Mouse (Mus musculus): ENCODE measurements around the gene Ces1h. TPM values are rescaled to one million over a fixed set of nuclear protein-coding genes. Genes with fewer than 3 reads are reported as not detected.

Ces1h gene
- polyA plus RNA-seq, 1 experiment from 2014 or later: not detected

GRCm38 (mm10) chr8:93339531-93339930 is 40.0 kb downstream of the Ces1h start:
- 93% methylated on average over 2 of the region's 2 CpGs for WGBS
- no peak for ATAC-seq
- H3K4me2 ChIP-seq (ENCODE audit: low read length): no peak overlapping the region
- H3K9ac ChIP-seq (ENCODE audit: low read depth, low read length): no peak overlapping the region
- no peak overlapping the region for H3K27ac ChIP-seq (ENCODE audit: low read length)
- no peaks in the 10 kb centered on the region for H3K36me3 ChIP-seq (ENCODE audit: control insufficient read depth, insufficient read depth, low read length)
- no peaks in the 10 kb centered on the region for H3K9me3 ChIP-seq (replicated peaks; ENCODE audit: control insufficient read depth, low read length, poor library complexity, severe bottlenecking)
- no peaks in the 10 kb centered on the region for H3K27me3 ChIP-seq (ENCODE audit: control insufficient read depth, insufficient read depth, low read depth, low read length)
- H3K4me1 ChIP-seq (ENCODE audit: control insufficient read depth, insufficient read depth, low read length): no peaks in the 10 kb centered on the region
- H3K4me3 ChIP-seq (ENCODE audit: low read depth, low read length): no peak overlapping the region

- no peaks in the 10 kb centered on the region for H3K36me3 ChIP-seq (ENCODE audit: control insufficient read depth, insufficient read depth, low read length)
- 58% methylated on average over 3 of the region's 3 CpGs for WGBS
- no peak within 1 kb of the TSS for H3K4me2 ChIP-seq (ENCODE audit: low read length)
- ATAC-seq: no peak
- no peaks in the 10 kb centered on the region for H3K27me3 ChIP-seq (ENCODE audit: control insufficient read depth, insufficient read depth, low read depth, low read length)
- no peaks in the 10 kb centered on the region for H3K4me1 ChIP-seq (ENCODE audit: control insufficient read depth, insufficient read depth, low read length)
- no peak within 1 kb of the TSS for H3K27ac ChIP-seq (ENCODE audit: low read length)
- no peaks in the 10 kb centered on the region for H3K9me3 ChIP-seq (replicated peaks; ENCODE audit: control insufficient read depth, low read length, poor library complexity, severe bottlenecking)
- H3K9ac ChIP-seq (ENCODE audit: low read depth, low read length): no peak within 1 kb of the TSS
- H3K4me3 ChIP-seq (ENCODE audit: low read depth, low read length): no peak within 1 kb of the TSS
Observed at GRCm38 (mm10) chr8:93337207-93337606, 42.3 kb downstream of the Ces1h start, which contains the start of gene Ces1g. Ces1g (minus strand) TSS chr8:93337308.

GRCm38 (mm10) chr8:93332703-93333102 is 46.8 kb downstream of the Ces1h start:
- 89% methylated on average over 1 of the region's 1 CpGs for WGBS
- ATAC-seq: no peak

DNA sequence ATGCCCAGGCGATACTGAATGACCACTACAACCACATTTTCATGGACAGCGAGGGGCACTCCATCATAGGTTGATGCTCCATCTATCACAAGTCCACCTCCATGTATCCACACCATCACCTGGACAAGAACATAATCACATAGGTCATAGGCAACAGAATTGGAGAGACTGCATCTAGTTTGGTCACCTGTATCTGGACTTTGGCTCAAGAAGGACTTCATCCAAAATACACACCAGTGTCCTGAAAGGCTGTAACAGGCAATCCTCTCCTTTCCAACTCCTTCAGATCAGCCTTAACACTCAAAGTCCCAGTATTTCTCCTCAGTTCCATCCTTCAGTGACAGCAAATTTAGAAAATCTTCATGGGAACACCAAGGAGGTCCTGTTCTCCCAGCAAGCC is 48.4 kb downstream of the Ces1h start:
- H3K4me3 ChIP-seq (ENCODE audit: low read depth, low read length): no peak overlapping the region
- ATAC-seq: no peak
- H3K4me2 ChIP-seq (ENCODE audit: low read length): no peak overlapping the region
- H3K9ac ChIP-seq (ENCODE audit: low read depth, low read length): no peak overlapping the region
- 87% methylated on average over 2 of the region's 2 CpGs for WGBS
- no peaks in the 10 kb centered on the region for H3K9me3 ChIP-seq (replicated peaks; ENCODE audit: control insufficient read depth, low read length, poor library complexity, severe bottlenecking)
- no peaks in the 10 kb centered on the region for H3K27me3 ChIP-seq (ENCODE audit: control insufficient read depth, insufficient read depth, low read depth, low read length)
- no peak overlapping the region for H3K27ac ChIP-seq (ENCODE audit: low read length)
- no peaks in the 10 kb centered on the region for H3K4me1 ChIP-seq (ENCODE audit: control insufficient read depth, insufficient read depth, low read length)
- H3K36me3 ChIP-seq (ENCODE audit: control insufficient read depth, insufficient read depth, low read length): no peaks in the 10 kb centered on the region

More at GRCm38 (mm10) chr8:93332703-93333102, 46.8 kb downstream of the Ces1h start:
- no peaks in the 10 kb centered on the region for H3K9me3 ChIP-seq (replicated peaks; ENCODE audit: control insufficient read depth, low read length, poor library complexity, severe bottlenecking)
- no peak overlapping the region for H3K27ac ChIP-seq (ENCODE audit: low read length)
- H3K36me3 ChIP-seq (ENCODE audit: control insufficient read depth, insufficient read depth, low read length): no peaks in the 10 kb centered on the region
- H3K4me1 ChIP-seq (ENCODE audit: control insufficient read depth, insufficient read depth, low read length): no peaks in the 10 kb centered on the region
- H3K4me3 ChIP-seq (ENCODE audit: low read depth, low read length): no peak overlapping the region
- no peak overlapping the region for H3K4me2 ChIP-seq (ENCODE audit: low read length)
- no peaks in the 10 kb centered on the region for H3K27me3 ChIP-seq (ENCODE audit: control insufficient read depth, insufficient read depth, low read depth, low read length)
- no peak overlapping the region for H3K9ac ChIP-seq (ENCODE audit: low read depth, low read length)

DNA sequence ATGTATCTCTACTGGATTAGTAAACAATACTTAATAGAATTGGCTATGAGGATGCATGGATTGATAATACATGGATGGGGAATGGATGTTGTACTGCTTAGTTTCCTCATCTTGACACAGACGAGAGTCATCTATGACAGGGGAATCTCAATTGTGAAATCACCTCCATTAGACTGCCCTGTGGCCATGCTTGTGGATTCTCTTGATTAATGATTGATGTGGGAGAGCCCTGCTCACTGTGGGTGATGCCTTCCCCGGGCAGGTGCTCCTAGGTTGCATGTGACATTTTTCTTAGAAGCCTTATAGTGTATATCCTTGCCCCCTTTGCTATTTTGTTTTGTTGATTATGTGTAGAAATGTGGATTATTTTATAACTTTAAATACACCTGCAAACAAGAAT is 54.4 kb downstream of the Ces1h start:
- no peaks in the 10 kb centered on the region for H3K36me3 ChIP-seq (ENCODE audit: control insufficient read depth, insufficient read depth, low read length)

GRCm38 (mm10) chr8:93317031-93317430 is 62.5 kb downstream of the Ces1h start:
- Histone ChIP-seq H3K27me3 (ENCODE audit: control insufficient read depth, insufficient read depth, low read depth, low read length) (no peaks in the 10 kb centered on the region), H3K4me2 (ENCODE audit: low read length) (no peak overlapping the region), H3K36me3 (ENCODE audit: control insufficient read depth, insufficient read depth, low read length) (no peaks in the 10 kb centered on the region), H3K9me3 (replicated peaks; ENCODE audit: control insufficient read depth, low read length, poor library complexity, severe bottlenecking) (no peaks in the 10 kb centered on the region), H3K9ac (ENCODE audit: low read depth, low read length) (no peak overlapping the region), H3K4me1 (ENCODE audit: control insufficient read depth, insufficient read depth, low read length) (no peaks in the 10 kb centered on the region), H3K27ac (ENCODE audit: low read length) (no peak overlapping the region), H3K4me3 (ENCODE audit: low read depth, low read length) (no peak overlapping the region)
- 90% methylated on average over 2 of the region's 2 CpGs for WGBS
- no peak for ATAC-seq

More for the DNA sequence above, 54.4 kb downstream of the Ces1h start:
- WGBS: 81% methylated on average over 2 of the region's 2 CpGs
- Histone ChIP-seq H3K9me3 (replicated peaks; ENCODE audit: control insufficient read depth, low read length, poor library complexity, severe bottlenecking) (no peaks in the 10 kb centered on the region), H3K4me2 (ENCODE audit: low read length) (no peak overlapping the region), H3K4me1 (ENCODE audit: control insufficient read depth, insufficient read depth, low read length) (no peaks in the 10 kb centered on the region), H3K27ac (ENCODE audit: low read length) (no peak overlapping the region), H3K27me3 (ENCODE audit: control insufficient read depth, insufficient read depth, low read depth, low read length) (no peaks in the 10 kb centered on the region), H3K9ac (ENCODE audit: low read depth, low read length) (no peak overlapping the region), H3K4me3 (ENCODE audit: low read depth, low read length) (no peak overlapping the region)
- no peak for ATAC-seq

- Histone ChIP-seq H3K4me2 (ENCODE audit: low read length) (no peak overlapping the region), H3K4me1 (ENCODE audit: control insufficient read depth, insufficient read depth, low read length) (no peaks in the 10 kb centered on the region), H3K9me3 (replicated peaks; ENCODE audit: control insufficient read depth, low read length, poor library complexity, severe bottlenecking) (no peaks in the 10 kb centered on the region), H3K27me3 (ENCODE audit: control insufficient read depth, insufficient read depth, low read depth, low read length) (no peaks in the 10 kb centered on the region), H3K9ac (ENCODE audit: low read depth, low read length) (no peak overlapping the region), H3K36me3 (ENCODE audit: control insufficient read depth, insufficient read depth, low read length) (no peaks in the 10 kb centered on the region), H3K27ac (ENCODE audit: low read length) (no peak overlapping the region), H3K4me3 (ENCODE audit: low read depth, low read length) (no peak overlapping the region)
- WGBS: 68% methylated on average over 2 of the region's 2 CpGs
- no peak for ATAC-seq
Observed at GRCm38 (mm10) chr8:93315557-93315956, 64.0 kb downstream of the Ces1h start.

Other genes with a start within 250 kb of the Ces1h start
- gene Ces1c, start 248.4 kb downstream of the Ces1h start, polyA plus RNA-seq (2015; fragmentation: Nextera tagmentation; extraction: Ambion mirVana): not detected in 2 replicates
- gene Ces1d, start 181.9 kb downstream of the Ces1h start, polyA plus RNA-seq (2015; fragmentation: Nextera tagmentation; extraction: Ambion mirVana): 0.45 and 0.59 TPM in 2 replicates
- gene Ces1e, start 150.1 kb downstream of the Ces1h start, polyA plus RNA-seq (2015; fragmentation: Nextera tagmentation; extraction: Ambion mirVana): not detected in 2 replicates
- gene Ces1f, start 100.0 kb downstream of the Ces1h start, polyA plus RNA-seq (2015; fragmentation: Nextera tagmentation; extraction: Ambion mirVana): not detected in 2 replicates
- not detected in 2 replicates for gene Ces1g, start 42.4 kb downstream of the Ces1h start, polyA plus RNA-seq (2015; fragmentation: Nextera tagmentation; extraction: Ambion mirVana)
- gene Ces5a, start 156.1 kb upstream of the Ces1h start, polyA plus RNA-seq (2015; fragmentation: Nextera tagmentation; extraction: Ambion mirVana): 0.30 and 0.44 TPM in 2 replicates

All from midbrain, embryonic 16.5 days (tissue).